Mouse (Mus musculus) yolk sac, embryonic 10.5 days (tissue): ENCODE results near the gene Zfp575.
A peak's percentile ranks its signal among the peaks of the same experiment; 100 is the strongest.
"Not testable (repeated sequence)": the region's sequence is repeated elsewhere in the genome, so short reads cannot be mapped to it uniquely, and the experiment has no call there.

Experiments
- DNase-seq: peaks from one replicate; pipeline ENCODE4 v3.0.0-alpha.2; 2017; ENCODE audit warnings: low spot score

The Zfp575 gene

DNA sequence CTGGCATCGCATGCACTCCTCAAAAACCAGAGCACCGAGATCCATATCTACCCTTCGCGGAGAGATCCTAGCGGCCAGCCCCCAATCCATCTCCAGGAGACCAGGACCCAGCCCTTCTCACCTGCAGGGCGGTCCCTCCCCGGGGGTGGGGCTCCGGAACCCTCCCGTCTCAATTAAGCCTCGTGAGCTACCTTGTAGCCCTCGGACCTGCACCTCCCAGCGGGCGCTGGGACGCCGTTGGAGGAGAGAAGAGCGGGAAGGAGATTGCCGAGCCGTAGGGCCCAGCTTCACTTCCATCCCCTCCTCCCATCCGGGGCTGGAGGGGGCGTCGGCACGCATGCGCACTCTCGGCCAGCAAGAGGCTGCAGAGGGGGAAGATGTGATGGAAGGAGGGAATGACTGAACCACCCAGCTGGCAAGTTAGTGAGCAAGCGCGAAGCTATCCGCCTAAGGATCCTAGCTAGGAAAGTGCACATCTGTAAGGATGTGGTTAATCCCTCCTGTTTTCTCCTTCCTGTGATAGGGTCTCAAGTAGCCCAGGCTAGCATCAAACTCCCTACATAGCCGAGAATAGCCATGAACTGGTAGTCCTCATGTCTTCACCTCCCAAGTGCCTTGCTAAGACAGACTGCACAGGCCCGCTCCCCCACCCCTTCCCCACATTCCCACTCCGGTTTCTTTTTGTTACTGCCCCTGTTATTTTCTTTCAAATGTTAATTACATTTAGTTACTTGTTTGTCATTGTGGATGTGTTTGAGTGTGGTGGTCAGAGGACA, at the start of gene Zfp575, which contains the start of gene Ethe1:
TSS of gene Zfp575 (minus strand) at position 312 of the 776 bp plus-strand sequence.
TSS of gene Ethe1 (plus strand) at position 214 of the 776 bp plus-strand sequence.
- no peak for DNase-seq

DNA sequence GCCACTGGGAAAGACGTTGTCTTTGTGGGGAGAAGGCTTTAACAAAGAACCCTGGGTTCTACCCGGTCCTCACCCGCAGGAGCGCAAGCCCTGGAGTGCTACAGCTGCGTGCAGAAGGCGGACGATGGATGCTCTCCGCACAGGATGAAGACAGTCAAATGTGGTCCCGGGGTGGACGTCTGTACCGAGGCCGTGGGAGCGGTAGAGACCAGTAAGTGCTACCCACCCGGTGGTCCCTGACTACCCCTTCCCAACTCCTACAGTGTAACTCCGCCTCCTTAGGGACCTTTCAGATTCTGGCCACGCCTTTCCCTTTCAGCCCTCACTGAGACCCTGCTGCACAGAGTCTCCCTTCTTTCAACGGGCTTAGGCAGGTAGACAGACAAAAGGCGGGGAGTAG, 49.6 kb upstream of the Zfp575 start:
- DNase-seq = no peak

DNA sequence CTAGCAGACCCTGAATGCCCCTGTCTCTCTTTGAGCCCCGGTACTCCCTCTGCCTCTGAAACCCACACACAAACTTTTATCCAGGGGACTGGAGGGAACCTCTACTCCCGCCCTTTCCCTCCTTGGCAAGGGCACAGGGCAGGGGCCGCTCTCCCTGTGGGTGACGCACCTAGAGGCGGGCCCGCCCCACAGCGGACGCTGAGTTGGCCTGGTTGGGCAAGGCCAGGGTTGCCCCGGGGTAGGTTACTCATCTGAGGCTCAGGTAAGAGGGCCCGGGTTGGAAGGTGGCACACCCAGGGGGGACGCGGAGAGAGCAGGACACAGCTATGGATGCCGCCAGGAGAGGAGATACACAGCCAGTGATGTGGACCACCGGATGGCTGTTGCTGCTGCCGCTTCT, 48.8 kb upstream of the Zfp575 start, which contains the start of gene Lypd3:
TSS of gene Lypd3 (plus strand) at position 287 of the 400 bp plus-strand sequence.
- no peak for DNase-seq

- no peak for DNase-seq
These were observed 42.9 kb upstream of the Zfp575 start for GRCm38 (mm10) chr7:24630116-24630880.

DNA sequence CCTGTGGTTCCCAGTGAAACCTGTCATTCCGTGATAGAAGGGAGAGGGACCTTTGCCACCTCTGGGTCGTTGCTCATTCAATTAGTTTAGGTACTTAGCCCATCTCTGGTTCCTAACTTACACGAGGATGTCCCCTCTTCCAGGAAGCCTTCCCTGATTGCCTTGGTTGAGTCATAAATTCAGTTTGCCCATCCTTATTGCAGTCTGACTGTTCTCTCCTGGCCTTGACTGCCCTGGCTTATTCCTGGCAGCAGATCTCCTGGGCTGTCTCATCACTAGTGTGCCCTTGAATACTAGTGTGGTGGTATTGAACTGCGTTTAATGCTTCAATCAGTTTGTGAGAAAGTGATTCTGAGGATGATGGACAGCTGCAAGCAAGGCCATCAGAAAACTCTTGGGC, 42.2 kb upstream of the Zfp575 start:
- DNase-seq = no peak

DNA sequence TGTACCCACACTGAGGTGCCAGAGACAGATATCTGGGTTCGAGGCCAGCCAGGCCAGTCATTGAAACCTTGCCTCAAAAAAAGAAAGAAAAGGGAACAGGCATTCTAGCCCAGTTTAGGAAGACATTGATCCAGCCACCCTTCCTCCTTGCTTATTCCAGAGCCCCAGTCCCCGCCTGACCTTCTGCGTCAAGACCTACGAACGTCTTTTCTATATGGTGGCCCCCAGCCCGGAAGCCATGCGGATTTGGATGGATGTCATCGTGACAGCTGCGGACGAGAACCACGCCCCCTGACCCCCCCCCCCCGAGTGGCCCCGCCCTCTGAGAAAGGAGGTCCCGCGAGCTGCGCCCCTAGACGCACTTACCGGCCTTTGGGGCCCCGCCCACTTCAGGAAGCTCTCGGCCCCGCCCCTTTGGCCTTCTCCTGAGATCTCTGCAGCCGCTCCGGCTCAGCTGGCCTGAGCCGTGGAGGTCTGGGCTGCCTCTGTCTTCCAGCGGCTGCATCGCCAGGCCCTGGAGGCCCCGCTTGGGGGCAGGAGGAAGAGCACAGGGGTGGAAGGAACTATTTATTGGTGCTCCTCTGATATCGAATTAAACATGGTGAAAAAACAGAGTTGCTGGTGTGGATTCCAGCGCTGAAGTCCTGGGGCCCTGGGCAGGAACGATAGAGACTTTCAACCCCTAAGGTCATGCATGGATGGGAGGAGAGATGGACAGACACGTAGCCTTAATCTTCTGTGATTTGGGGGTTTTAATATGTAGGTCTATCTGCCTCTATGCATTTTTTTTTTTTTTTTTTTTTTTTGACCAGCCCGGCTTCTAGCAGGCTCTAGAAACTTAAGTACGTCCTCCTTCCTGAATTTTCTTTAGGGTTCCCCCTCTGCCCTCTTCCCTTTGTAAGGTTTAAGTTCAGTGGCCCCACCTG, 41.5 kb upstream of the Zfp575 start:
- DNase-seq = peak; percentile 85

DNA sequence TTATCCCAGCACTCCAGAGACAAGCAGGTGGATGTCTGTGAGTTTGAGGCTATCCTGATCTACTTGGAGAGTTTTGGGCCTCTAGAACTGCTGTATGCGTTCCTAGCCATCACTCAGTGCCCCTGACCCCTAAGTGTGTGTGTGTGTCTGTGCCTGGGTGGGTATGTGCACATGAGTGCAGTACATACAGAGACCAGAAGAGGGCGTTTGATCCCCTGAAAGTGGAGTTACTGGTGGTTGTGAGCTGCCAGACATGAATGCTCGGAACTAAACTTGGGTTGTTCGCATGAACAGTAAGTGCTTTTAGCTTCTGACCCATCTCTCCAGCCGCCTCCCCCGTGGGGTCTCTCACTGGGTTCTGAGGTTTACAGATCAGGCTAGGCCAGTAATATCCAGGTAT, 35.5 kb upstream of the Zfp575 start:
- no peak for DNase-seq

DNA sequence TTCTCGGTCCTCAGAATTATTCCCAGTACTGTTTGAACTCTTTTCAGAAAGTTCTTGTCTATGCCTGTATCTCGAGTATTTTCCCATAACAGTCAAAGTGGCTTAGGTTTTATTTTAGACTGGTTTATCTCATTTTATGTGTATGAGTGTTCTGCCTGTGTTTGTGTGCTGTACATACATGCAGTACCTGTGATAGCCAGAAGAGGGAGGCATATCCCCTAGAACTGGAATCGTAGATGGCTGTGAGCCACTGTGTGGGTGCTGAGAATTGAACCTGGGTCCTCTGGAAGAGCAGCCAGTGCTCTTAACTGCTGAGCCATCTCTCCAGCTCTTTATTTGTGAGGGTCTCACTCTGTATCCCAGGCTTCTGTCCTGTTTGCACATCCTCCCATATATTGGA, 33.8 kb upstream of the Zfp575 start:
- no peak for DNase-seq

DNA sequence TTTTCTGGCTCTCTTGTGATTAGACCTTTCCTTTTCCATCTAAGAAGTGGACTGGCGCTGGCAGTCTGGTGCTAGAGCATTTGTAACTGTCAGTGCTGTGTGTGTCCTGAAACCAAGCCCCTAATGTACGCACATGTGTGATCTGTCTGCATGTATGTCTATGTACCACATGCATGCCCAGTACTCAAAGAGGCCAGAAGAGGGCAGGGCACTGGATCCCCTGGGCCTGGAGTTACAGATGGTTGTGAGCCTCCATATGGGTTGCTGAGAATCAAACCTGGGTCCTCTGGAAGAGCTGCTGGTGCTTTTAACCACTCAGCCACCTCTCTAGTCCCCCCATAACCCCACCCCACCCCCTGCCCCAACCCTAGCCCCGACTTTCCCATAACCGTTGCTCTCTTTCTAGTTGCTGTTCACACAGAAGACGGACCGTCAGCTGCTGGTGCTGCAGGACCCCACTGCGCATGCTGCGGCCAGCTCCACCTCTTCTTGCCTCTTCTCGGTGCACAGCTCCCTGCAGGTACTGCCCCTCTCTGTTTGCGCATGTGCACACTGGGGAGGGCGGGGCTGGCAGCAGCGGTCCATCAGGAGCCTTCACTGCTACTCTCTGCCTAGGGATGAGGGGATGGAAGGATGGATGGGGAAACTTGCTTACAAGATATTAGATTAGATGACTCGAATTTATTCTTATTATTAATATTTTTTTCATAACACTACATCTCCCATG, 32.4 kb upstream of the Zfp575 start:
- no peak for DNase-seq

DNA sequence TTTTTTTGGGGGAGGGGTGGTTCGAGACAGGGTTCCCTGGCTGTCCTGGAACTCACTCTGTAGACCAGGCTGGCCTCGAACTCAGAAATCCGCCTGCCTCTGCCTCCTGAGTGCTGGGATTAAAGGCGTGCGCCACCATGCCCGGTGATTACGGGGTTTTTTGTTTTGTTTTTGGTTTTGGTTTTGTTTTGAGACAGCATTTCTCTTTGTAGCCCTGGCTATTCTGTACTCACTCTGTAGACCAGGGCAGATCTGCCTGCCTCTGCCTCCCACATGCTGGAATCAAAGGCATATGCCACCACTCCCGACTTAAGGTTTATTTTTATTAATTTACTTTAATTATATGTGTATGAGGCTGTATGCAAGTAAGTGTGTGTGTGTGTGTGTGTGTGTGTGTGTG, 30.9 kb upstream of the Zfp575 start:
- DNase-seq = not testable (repeated sequence)

DNA sequence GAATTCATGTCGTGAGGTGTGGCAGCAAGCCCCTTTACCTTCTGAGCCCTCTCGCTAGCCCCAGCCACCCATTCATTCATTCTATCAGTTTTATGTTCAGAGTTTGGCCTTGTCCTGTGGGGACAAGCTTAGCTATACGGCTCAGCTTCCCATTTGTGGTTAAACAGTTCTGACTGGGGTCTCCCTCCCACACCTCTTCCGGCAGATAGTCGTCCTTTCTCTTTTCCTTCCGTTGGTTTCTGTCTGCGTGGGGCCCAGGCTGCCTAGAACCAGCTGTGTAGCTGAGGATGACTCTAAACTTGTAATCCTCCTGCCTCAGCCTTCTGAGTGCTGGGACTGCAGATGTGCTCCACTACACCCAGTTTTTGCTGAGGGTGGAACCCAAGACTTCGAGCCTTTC, 30.3 kb upstream of the Zfp575 start:
- DNase-seq = no peak

DNA sequence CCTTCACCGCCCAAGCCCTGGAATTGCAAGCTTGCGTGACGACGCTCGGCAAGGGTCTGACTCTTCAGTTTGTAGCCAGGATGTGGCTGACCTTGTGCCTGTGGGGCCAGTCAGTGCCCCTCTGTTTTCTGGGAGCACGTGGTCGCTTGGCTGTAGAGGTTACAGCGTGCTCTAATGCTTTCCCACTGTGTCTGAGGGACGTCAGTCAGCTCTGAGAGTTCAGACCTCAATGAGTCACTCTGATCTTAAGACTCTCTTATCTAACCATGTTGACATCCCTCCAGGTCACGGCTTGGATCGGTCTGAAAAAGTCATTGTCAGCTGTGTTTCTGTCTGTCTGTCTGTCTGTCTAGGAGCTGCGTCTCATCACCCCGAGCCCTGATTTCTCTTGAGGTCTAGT, 27.4 kb upstream of the Zfp575 start:
- peak; percentile 26 for DNase-seq

- no peak for DNase-seq
These were observed 25.0 kb upstream of the Zfp575 start for GRCm38 (mm10) chr7:24612308-24612910.

GRCm38 (mm10) chr7:24611709-24612108, 24.3 kb upstream of the Zfp575 start:
- DNase-seq = no peak

GRCm38 (mm10) chr7:24610879-24611494, 23.5 kb upstream of the Zfp575 start:
- DNase-seq = peak; percentile 89

DNA sequence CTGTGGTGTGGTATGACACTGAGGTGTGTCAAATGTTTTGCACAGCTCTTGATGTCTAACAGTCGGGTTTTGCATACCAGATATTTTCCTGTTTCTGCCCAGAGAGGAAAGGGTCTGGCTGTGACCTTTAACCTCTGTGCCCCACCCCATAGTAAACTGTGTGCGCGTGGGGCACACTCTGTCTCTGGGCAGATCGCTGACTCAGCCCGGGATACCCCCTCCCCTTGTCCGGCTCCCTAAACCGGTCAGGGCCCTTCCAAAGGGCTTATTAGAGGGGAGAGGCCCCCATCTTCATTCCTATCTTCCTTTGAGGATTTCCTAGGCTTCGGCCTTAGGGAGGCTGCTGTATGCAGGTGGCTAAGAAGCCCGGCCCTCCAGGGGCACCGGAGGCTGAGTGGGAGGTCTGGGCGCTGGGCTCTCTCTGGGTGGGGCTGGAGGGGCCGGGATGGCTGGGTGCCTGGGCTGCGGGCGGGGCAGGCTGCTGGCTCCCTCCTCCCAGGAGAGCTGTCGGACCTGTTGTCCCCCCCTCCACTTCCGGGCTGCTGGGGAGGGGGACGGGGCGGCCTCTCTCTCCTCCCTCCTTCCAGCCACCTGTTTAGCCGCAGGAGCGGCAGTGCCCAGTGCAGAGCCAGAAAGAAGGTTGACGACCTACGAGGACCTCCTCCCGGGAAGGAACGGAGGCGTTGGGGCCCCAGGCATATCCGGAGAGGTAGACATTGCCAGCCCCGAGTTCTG, 22.9 kb upstream of the Zfp575 start, which contains the start of gene Phldb3:
TSS of gene Phldb3 (plus strand) at position 620 of the 735 bp plus-strand sequence.
- peak; percentile 67 for DNase-seq

GRCm38 (mm10) chr7:24608561-24608960, 21.1 kb upstream of the Zfp575 start:
- no peak for DNase-seq

DNA sequence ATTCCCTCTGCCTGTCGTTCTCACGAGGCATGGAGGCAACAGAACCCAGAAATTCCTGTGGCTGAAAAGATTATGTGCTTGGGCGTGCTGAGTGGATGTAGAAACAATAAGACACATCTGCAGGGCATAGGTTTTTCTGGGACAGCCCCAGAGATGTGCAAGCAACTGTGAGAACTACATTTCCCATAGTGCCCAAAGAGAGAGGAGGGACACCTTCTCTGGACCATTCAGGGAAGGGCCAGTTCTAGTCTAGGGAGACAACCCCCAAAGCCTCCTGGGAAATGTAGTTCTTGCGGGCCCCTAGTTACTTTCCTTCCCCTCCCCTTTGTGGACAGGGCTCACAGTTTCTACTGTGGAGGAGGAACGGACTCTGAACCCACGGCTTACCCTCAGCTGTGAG, 20.6 kb upstream of the Zfp575 start:
- peak; percentile 71 for DNase-seq

DNA sequence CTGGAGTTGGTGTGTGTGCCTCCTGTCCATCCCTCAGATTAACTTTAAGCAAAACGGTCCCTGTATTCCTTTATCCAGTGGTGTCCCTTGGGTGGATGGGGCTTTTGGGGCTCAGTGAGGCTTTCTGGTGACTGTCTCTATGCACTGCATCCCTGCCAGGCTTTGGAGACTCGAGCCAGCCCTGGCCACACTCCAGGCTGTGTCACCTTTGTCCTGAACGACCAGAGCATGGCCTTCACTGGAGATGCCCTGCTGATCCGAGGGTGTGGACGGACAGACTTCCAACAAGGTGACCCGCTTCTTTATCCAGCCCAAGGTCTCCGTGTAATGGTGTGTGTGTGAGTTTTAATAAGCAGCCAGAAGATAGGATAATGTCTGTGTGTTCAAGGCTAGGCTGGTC, 18.6 kb upstream of the Zfp575 start:
- DNase-seq = no peak

DNA sequence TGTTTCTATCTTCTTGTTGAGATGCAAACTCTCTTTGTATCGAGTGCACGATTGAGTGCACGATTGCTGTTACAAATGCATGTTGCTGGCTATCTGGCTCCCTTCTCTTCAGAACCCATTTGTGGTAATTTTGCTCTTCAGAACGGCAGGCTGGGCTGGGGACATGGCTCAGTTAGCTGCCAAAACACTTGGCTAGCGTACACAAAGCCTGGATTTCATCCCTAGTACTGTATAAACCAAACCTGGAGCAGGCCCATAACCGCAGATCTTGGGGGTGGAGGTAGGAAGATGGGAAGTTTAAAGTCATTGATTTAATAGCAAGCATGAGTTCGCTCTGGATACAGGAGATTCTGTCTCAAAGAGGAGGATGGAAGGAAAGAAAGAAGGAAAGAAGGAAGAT, 18.1 kb upstream of the Zfp575 start:
- DNase-seq = no peak
